Mouse (Mus musculus) kidney, adult 2 months (tissue): ENCODE data around the gene Kng2.

Experiments
- CTCF ChIP-seq: fragments of 200-500 bp; conservative IDR thresholded peaks from 2 replicates; pipeline ENCODE4 v1.5.1; 2011; ENCODE audit warnings: low read depth, mild to moderate bottlenecking, control low read depth, low read length, moderate library complexity, mixed read lengths; ENCODE audit not compliant: insufficient read depth, insufficient read length
- POLR2A ChIP-seq: fragments of 200-500 bp; IDR thresholded peaks from one replicate; pipeline ENCODE4 v1.6.1; 2011; ENCODE audit warnings: low read depth, low read length, control low read depth

- 0 out of 2 replicates have a peak, but pooled peaks have one; percentile 28 for TF ChIP-seq CTCF
- TF ChIP-seq POLR2A, result no peak
These were observed 76.2 kb downstream of the Kng2 start for GRCm38 (mm10) chr16:22953069-22953468.
